Mouse (Mus musculus) CH12.LX (cell line): Measurements from ENCODE around the gene Jup. TPM values are rescaled to one million over a fixed set of nuclear protein-coding genes. Genes with fewer than 3 reads are reported as not detected.

ENCODE experiments used
- DNase-seq: peaks from one replicate; pipeline ENCODE4 v3.0.0-alpha.2; 2013; ENCODE audit errors: extremely low read depth
- H3K27ac ChIP-seq: 2 replicates; pipeline ENCODE4 v1.5.1; 2012; ENCODE audit warnings: low read depth, mild to moderate bottlenecking, control low read depth, moderate library complexity; ENCODE audit not compliant: insufficient read depth
- H3K27me3 ChIP-seq: replicated peaks from 2 replicates; pipeline ENCODE3; 2012; ENCODE audit warnings: inconsistent platforms
- H3K36me3 ChIP-seq, 2 experiments: replicated peaks in 1 of 2; 2 replicates each; pipeline versions ENCODE3 to v1.6.1; 2012; ENCODE audit warnings: inconsistent platforms in 1 of 2, low read length in 1 of 2, mild to moderate bottlenecking in 1 of 2, mixed read lengths in 1 of 2, moderate library complexity in 1 of 2; ENCODE audit not compliant: control insufficient read depth in 1 of 2, insufficient read depth in 1 of 2
- H3K4me1 ChIP-seq, 2 experiments: 2 replicates each; pipeline ENCODE4 v1.6.1; 2012; ENCODE audit warnings: inconsistent platforms in 1 of 2, moderate library complexity in 1 of 2; ENCODE audit not compliant: insufficient read depth in 2 of 2, control insufficient read depth in 1 of 2
- H3K4me2 ChIP-seq: 2 replicates; pipeline ENCODE4 v1.6.1; 2012; ENCODE audit warnings: low read depth, mild to moderate bottlenecking, control low read depth; ENCODE audit not compliant: poor library complexity, insufficient read depth, severe bottlenecking
- H3K4me3 ChIP-seq, 3 experiments: fragments of 150-350 bp in 1 of 3; sonication (generic) in 1 of 3; replicated peaks in 1 of 3; 2 replicates each; pipeline versions ENCODE3 to v1.5.1; 2011 to 2012; ENCODE audit warnings: low read depth in 2 of 3, low read length in 2 of 3, mild to moderate bottlenecking in 2 of 3, moderate library complexity in 2 of 3, control low read depth in 1 of 3, improper control_type of control experiment in 1 of 3, inconsistent platforms in 1 of 3, mixed read lengths in 1 of 3; ENCODE audit not compliant: poor library complexity in 1 of 3
- H3K79me2 ChIP-seq: replicated peaks from 2 replicates; pipeline ENCODE4 v1.6.1; 2012; ENCODE audit warnings: mild to moderate bottlenecking, moderate library complexity; ENCODE audit not compliant: control insufficient read depth, poor library complexity, insufficient read depth, severe bottlenecking; ENCODE audit errors: extremely low read depth
- H3K9ac ChIP-seq: 2 replicates; pipeline ENCODE4 v1.6.1; 2012; ENCODE audit warnings: low read depth, mild to moderate bottlenecking, control low read depth, moderate library complexity; ENCODE audit not compliant: insufficient read depth
- H3K9me3 ChIP-seq: replicated peaks from 2 replicates; pipeline ENCODE3; 2012; ENCODE audit warnings: low read length, inconsistent platforms, mixed read lengths
- BHLHE40 ChIP-seq: IDR thresholded peaks from 2 replicates; pipeline ENCODE4 v1.6.1; 2011; ENCODE audit warnings: mild to moderate bottlenecking, low read depth, low read length, improper control_type of control experiment
- CHD1 ChIP-seq: IDR thresholded peaks from 2 replicates; pipeline ENCODE4 v1.6.1; 2012; ENCODE audit warnings: low read depth, low read length, improper control_type of control experiment, inconsistent platforms
- CHD2 ChIP-seq: IDR thresholded peaks from 2 replicates; pipeline ENCODE4 v1.6.1; 2011; ENCODE audit warnings: low read length, improper control_type of control experiment
- CTCF ChIP-seq, 2 experiments: IDR thresholded peaks in 1 of 2; conservative IDR thresholded peaks in 1 of 2; 2 replicates each; pipeline ENCODE4 v1.5.1; 2011 to 2012; ENCODE audit warnings: low read depth in 2 of 2, low read length in 2 of 2, improper control_type of control experiment in 1 of 2, inconsistent platforms in 1 of 2, mild to moderate bottlenecking in 1 of 2, moderate library complexity in 1 of 2
- E2F4 ChIP-seq: IDR thresholded peaks from 2 replicates; pipeline ENCODE4 v1.6.1; 2011; ENCODE audit warnings: low read depth, low read length, improper control_type of control experiment; ENCODE audit not compliant: insufficient replicate concordance
- ELF1 ChIP-seq: IDR thresholded peaks from 2 replicates; pipeline ENCODE4 v1.6.1; 2014; ENCODE audit warnings: low read depth, mild to moderate bottlenecking, inconsistent platforms, low read length, improper control_type of control experiment
- EP300 ChIP-seq: IDR thresholded peaks from 2 replicates; pipeline ENCODE4 v1.6.1; 2011; ENCODE audit warnings: low read length, improper control_type of control experiment
- ETS1 ChIP-seq: conservative IDR thresholded peaks from 2 replicates; pipeline ENCODE4 v1.6.1; 2012; ENCODE audit warnings: low read depth, mild to moderate bottlenecking, inconsistent platforms, low read length, improper control_type of control experiment, moderate library complexity
- GABPA ChIP-seq: IDR thresholded peaks from 2 replicates; pipeline ENCODE4 v1.6.1; 2012; ENCODE audit warnings: low read depth, low read length, improper control_type of control experiment, inconsistent platforms; ENCODE audit not compliant: insufficient replicate concordance
- HCFC1 ChIP-seq: IDR thresholded peaks from 2 replicates; pipeline ENCODE4 v1.6.1; 2012; ENCODE audit warnings: low read depth, mild to moderate bottlenecking, inconsistent platforms, low read length, improper control_type of control experiment
- IRF4 ChIP-seq: IDR thresholded peaks from 2 replicates; pipeline ENCODE4 v1.6.1; 2014; ENCODE audit warnings: low read depth, mild to moderate bottlenecking, inconsistent platforms, low read length, improper control_type of control experiment
- JUN ChIP-seq: IDR thresholded peaks from 2 replicates; pipeline ENCODE4 v1.6.1; 2011; ENCODE audit warnings: low read depth, mild to moderate bottlenecking, low read length, improper control_type of control experiment, moderate library complexity; ENCODE audit not compliant: insufficient read depth
- JUND ChIP-seq: conservative IDR thresholded peaks from 2 replicates; pipeline ENCODE4 v1.6.1; 2011; ENCODE audit warnings: low read depth, low read length, improper control_type of control experiment
- MAFK ChIP-seq: IDR thresholded peaks from 2 replicates; pipeline ENCODE4 v1.6.1; 2011; ENCODE audit warnings: low read length, improper control_type of control experiment; ENCODE audit not compliant: insufficient replicate concordance
- MAX ChIP-seq: IDR thresholded peaks from 2 replicates; pipeline ENCODE4 v1.6.1; 2011; ENCODE audit warnings: low read length, improper control_type of control experiment
- MAZ ChIP-seq: IDR thresholded peaks from 2 replicates; pipeline ENCODE4 v1.6.1; 2012; ENCODE audit warnings: low read depth, mild to moderate bottlenecking, inconsistent platforms, low read length, improper control_type of control experiment, moderate library complexity
- MEF2A ChIP-seq: IDR thresholded peaks from 2 replicates; pipeline ENCODE4 v1.6.1; 2014; ENCODE audit warnings: low read depth, mild to moderate bottlenecking, inconsistent platforms, low read length, improper control_type of control experiment, borderline replicate concordance
- MXI1 ChIP-seq: IDR thresholded peaks from 2 replicates; pipeline ENCODE4 v1.6.1; 2011; ENCODE audit warnings: mild to moderate bottlenecking, low read depth, low read length, improper control_type of control experiment
- MYC ChIP-seq: IDR thresholded peaks from 2 replicates; pipeline ENCODE4 v1.6.1; 2011; ENCODE audit warnings: low read depth, mild to moderate bottlenecking, improper control_type of control experiment, low read length
- NELFE ChIP-seq: IDR thresholded peaks from 2 replicates; pipeline ENCODE4 v1.6.1; 2011; ENCODE audit warnings: low read depth, low read length, improper control_type of control experiment
- PAX5 ChIP-seq: IDR thresholded peaks from 2 replicates; pipeline ENCODE4 v1.6.1; 2012; ENCODE audit warnings: low read length, inconsistent platforms, mixed read lengths
- POLR2A ChIP-seq: IDR thresholded peaks from 2 replicates; pipeline ENCODE4 v1.6.1; 2011; ENCODE audit warnings: low read depth, mild to moderate bottlenecking, improper control_type of control experiment, low read length
- POLR2AphosphoS2 ChIP-seq: IDR thresholded peaks from 2 replicates; pipeline ENCODE4 v1.6.1; 2011; ENCODE audit warnings: low read depth, low read length, improper control_type of control experiment
- RAD21 ChIP-seq: IDR thresholded peaks from 2 replicates; pipeline ENCODE4 v1.6.1; 2011; ENCODE audit warnings: low read depth, mild to moderate bottlenecking, low read length, improper control_type of control experiment, moderate library complexity
- RCOR1 ChIP-seq: conservative IDR thresholded peaks from 2 replicates; pipeline ENCODE4 v1.6.1; 2012; ENCODE audit warnings: low read depth, mild to moderate bottlenecking, inconsistent platforms, low read length, improper control_type of control experiment
- SMC3 ChIP-seq: IDR thresholded peaks from 2 replicates; pipeline ENCODE4 v1.6.1; 2011; ENCODE audit warnings: low read depth, low read length, improper control_type of control experiment
- TBP ChIP-seq: conservative IDR thresholded peaks from 2 replicates; pipeline ENCODE4 v1.6.1; 2011; ENCODE audit warnings: low read depth, low read length, improper control_type of control experiment
- TCF12 ChIP-seq: IDR thresholded peaks from 2 replicates; pipeline ENCODE4 v1.6.1; 2014; ENCODE audit warnings: low read depth, mild to moderate bottlenecking, inconsistent platforms, low read length, improper control_type of control experiment
- UBTF ChIP-seq: IDR thresholded peaks from 2 replicates; pipeline ENCODE4 v1.6.1; 2012; ENCODE audit warnings: low read depth, mild to moderate bottlenecking, inconsistent platforms, low read length, improper control_type of control experiment, moderate library complexity
- USF1 ChIP-seq: IDR thresholded peaks from 2 replicates; pipeline ENCODE4 v1.6.1; 2014; ENCODE audit warnings: low read depth, mild to moderate bottlenecking, inconsistent platforms, low read length, improper control_type of control experiment
- ZC3H11A ChIP-seq: IDR thresholded peaks from 2 replicates; pipeline ENCODE4 v1.6.1; 2012; ENCODE audit warnings: low read depth, mild to moderate bottlenecking, inconsistent platforms, low read length, improper control_type of control experiment
- ZKSCAN1 ChIP-seq: IDR thresholded peaks from 2 replicates; pipeline ENCODE4 v1.6.1; 2012; ENCODE audit warnings: low read depth, inconsistent platforms, low read length, improper control_type of control experiment, borderline replicate concordance
- ZMIZ1 ChIP-seq: IDR thresholded peaks from 2 replicates; pipeline ENCODE4 v1.6.1; 2012; ENCODE audit warnings: low read depth, mild to moderate bottlenecking, inconsistent platforms, low read length, improper control_type of control experiment
- ZNF384 ChIP-seq: IDR thresholded peaks from 2 replicates; pipeline ENCODE4 v1.6.1; 2012; ENCODE audit warnings: low read depth, low read length, improper control_type of control experiment, inconsistent platforms
- dilution Hi-C: fragments of 300-500 bp; cut with MboI; formaldehyde crosslinking; loops from 2 replicates; pipeline ENCODE4 v1.14.3; 2020; ENCODE audit warnings: low sequenced_read_pairs; ENCODE audit not compliant: extremely low pct_unique_long_range_greater_than_20kb, extremely low pct_ligation_motif_present
- in situ Hi-C: fragments of 300-500 bp; cut with MboI; formaldehyde crosslinking; loops from 3 replicates; pipeline ENCODE4 v1.14.3; 2019; ENCODE audit warnings: low sequenced_read_pairs, low pct_ligation_motif_present, low pct_unique_long_range_greater_than_20kb, mixed read lengths
- polyA plus RNA-seq: library from polyadenylated mRNA; unstranded; fragments of >175 nt; gene quantifications from 2 replicates; pipeline ENCODE4 v1.2.1, GENCODE M21; 2012; ENCODE audit warnings: low read depth; ENCODE audit not compliant: insufficient read length
- total RNA-seq, 2 experiments: library from RNA; depleted of rRNA; stranded (reverse); fragments of 300-350 nt in 1 of 2; fragments of >200 nt in 1 of 2; gene quantifications; 2 replicates each; pipeline ENCODE4 v1.2.3; 2012 to 2014

The Jup gene
- total and polyA plus RNA-seq, 3 experiments = 0.68 to 1.4 (median 1.1) TPM

DNA sequence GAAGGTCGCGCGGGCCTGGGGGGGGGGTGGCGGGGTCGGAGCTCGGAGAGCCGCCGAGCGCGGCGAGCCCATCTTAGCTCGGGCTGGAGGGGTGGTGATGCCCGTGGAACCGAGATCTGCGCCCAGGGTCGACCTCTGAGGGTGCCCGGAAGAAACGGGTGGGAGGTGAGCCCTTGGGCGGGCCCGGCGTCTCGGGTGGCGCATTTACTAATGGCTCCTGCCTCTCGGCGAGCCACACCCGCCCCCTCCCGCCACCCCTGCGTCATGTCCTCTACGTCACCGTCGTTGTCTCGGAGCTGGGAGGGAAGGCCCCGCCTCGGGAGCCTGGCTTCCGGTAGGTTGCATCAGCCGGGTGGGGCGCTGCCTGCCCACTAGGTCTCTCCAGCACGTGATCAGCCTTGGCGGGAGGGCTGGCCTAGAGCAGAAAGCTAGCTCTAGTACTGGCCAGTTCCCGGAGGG lies 77.4 kb downstream of the Jup start (continued):
- TF ChIP-seq JUN = no peak
- TF ChIP-seq GABPA = peak; percentile 56; the same call in 1 of the 2 replicates
- no peak for TF ChIP-seq ZNF384
- TF ChIP-seq E2F4 = peak; percentile 95; the same call in 1 of the 2 replicates
- TF ChIP-seq MYC = peak; percentile 97
- peak; percentile 99 for TF ChIP-seq MAX
- TF ChIP-seq POLR2AphosphoS2 = peak; percentile 94; the same call in 1 of the 2 replicates

DNA sequence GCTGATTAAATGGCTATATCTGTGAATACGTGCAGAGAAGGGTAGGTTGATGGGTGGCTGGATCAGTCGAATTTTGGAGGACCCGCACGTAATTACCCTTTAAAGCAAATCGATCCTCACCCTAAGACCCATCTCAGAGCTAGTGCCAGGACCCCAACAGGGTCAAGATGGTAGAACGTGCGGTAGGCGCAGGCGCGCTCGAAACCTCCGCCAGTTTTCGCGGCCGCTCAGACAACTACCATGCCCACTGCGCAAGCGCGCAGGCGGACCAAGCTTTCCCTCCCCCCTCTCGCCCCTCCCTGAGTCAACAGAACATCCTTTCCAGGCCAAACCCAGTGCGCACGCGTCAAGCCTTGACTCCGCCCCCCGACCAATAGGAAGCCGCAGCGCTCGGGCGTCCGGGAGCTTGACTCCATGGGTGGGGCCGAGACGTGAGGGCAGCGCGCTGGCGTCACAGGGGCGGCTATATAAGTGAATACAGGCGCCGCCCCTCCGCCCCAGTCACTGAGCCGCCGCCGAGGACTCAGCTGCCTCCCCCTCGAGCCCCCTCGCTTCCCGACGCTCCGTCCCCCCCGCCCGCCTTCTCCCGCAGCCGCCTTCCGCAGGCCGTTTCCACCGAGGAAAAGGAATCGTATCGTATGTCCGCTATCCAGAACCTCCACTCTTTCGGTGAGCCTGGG lies 77.9 kb downstream of the Jup start, which contains the start of gene Eif1:
Gene Eif1 (plus strand): TSS at position 394 of the 680 bp plus-strand sequence.
- in situ Hi-C loops = no loop called here
- H3K9ac ChIP-seq = peak within 1 kb of the TSS; percentile 97
- H3K79me2 ChIP-seq = peaks cover 19% of the 10 kb centered on the region
- peaks cover 2 to 15% of the 10 kb centered on the region in 2 experiments; a peak in 2 of 4 replicates for H3K4me1 ChIP-seq
- peak within 1 kb of the TSS; percentile 51 for H3K4me2 ChIP-seq
- DNase-seq = peak; percentile 100
- H3K4me3 ChIP-seq = peak within 1 kb of the TSS; percentile 65 to 81 (median 73)
- dilution Hi-C loops = no loop called here
- H3K36me3 ChIP-seq = peaks cover 20 to 23% of the 10 kb centered on the region in 2 experiments
- peak within 1 kb of the TSS; percentile 84 for H3K27ac ChIP-seq
- H3K9me3 ChIP-seq = no peaks in the 10 kb centered on the region
- H3K27me3 ChIP-seq = peaks cover 15% of the 10 kb centered on the region
- TF ChIP-seq EP300 = peak; percentile 28; the same call in 1 of the 2 replicates
- 0 out of 2 replicates have a peak, but pooled peaks have one; percentile 21 for TF ChIP-seq ZNF384
- TF ChIP-seq MAFK = peak; percentile 31; the same call in 1 of the 2 replicates
- TF ChIP-seq NELFE = peak; percentile 80
- TF ChIP-seq POLR2AphosphoS2 = peak; percentile 92; the same call in 1 of the 2 replicates
- TF ChIP-seq E2F4 = peak; percentile 89; the same call in 1 of the 2 replicates
- TF ChIP-seq USF1 = no peak; the same call in 1 of the 2 replicates
- TF ChIP-seq CHD2 = peak; percentile 78
- TF ChIP-seq ZMIZ1 = no peak
- TF ChIP-seq RCOR1 = peak; percentile 7; the same call in 1 of the 2 replicates
- peak; percentile 84 for TF ChIP-seq TBP
- TF ChIP-seq GABPA = no peak
- TF ChIP-seq MAZ = peak; percentile 100
- no peak for TF ChIP-seq ZC3H11A
- peak; percentile 70 for TF ChIP-seq ELF1
- no peak for TF ChIP-seq JUN
- peak; percentile 88 for TF ChIP-seq POLR2A
- no peak for TF ChIP-seq RAD21
- TF ChIP-seq CTCF (conservative IDR thresholded peaks at IDR 0.05 in 1 of 2, IDR thresholded peaks at IDR 0.05 in 1 of 2; ENCODE audit: low read depth in 2 of 2, low read length in 2 of 2) = no peak
- peak; percentile 85 for TF ChIP-seq TCF12
- TF ChIP-seq ETS1 = peak; percentile 28
- TF ChIP-seq MYC = peak; percentile 81; the same call in 1 of the 2 replicates
- TF ChIP-seq IRF4 = peak; percentile 71; the same call in 1 of the 2 replicates
- peak; percentile 71 for TF ChIP-seq CHD1
- peak; percentile 61; the same call in 1 of the 2 replicates for TF ChIP-seq MXI1
- peak; percentile 81 for TF ChIP-seq MAX
- TF ChIP-seq SMC3 = no peak
- TF ChIP-seq ZKSCAN1 = no peak
- TF ChIP-seq JUND = no peak
- TF ChIP-seq HCFC1 = peak; percentile 72
- peak; percentile 26; the same call in 1 of the 2 replicates for TF ChIP-seq UBTF
- peak; percentile 74 for TF ChIP-seq MEF2A
- peak; percentile 78 for TF ChIP-seq BHLHE40
- no peak for TF ChIP-seq PAX5
